Comparison of ENCODE assay signal across 10 mouse cellular contexts in genomic region chr10:39412826-39413620, GRCm38 (mm10). TPM values are rescaled to one million over a fixed set of nuclear protein-coding genes. Genes with fewer than 3 reads are reported as not detected.
DNase-seq lines count a peak whose midpoint lies in the region; ATAC-seq and TF ChIP-seq lines count a peak whose summit lies in the region.
"Had no signal": no experiment of that assay in that cellular context is flagged by ENCODE, and none has a peak within 500 bp of the region (broad histone marks: within the 10 kb centered on the region; RNA-seq: fewer than 3 reads in every experiment).

No protein-coding gene starts in this region.

- H3K4me2 ChIP-seq in hindbrain, postnatal 0 days (ENCODE audit: low read depth, low read length): no peak overlapping the region
- no peak overlapping the region for H3K4me2 ChIP-seq in midbrain, postnatal 0 days (ENCODE audit: low read depth, low read length, poor library complexity, severe bottlenecking)

- DNase-seq in hindbrain, postnatal 0 days (ENCODE audit: low spot score): peak; percentile 28
- DNase-seq in hindbrain, embryonic 10.5 days (ENCODE audit: low spot score): no peak
- DNase-seq in CD4-positive, CD25-positive, alpha-beta regulatory T cell, adult 2 months (ENCODE audit: low read depth, low spot score): peak; percentile 63
- DNase-seq in monocyte, adult 2 months (ENCODE audit: low read depth in 1 of 2, low spot score in 2 of 2): peak; percentile 28 to 44
- DNase-seq in midbrain, postnatal 0 days (ENCODE audit: low spot score): no peak
- DNase-seq in layer of hippocampus, adult 9-11 months: no peak
- no peak for DNase-seq in adrenal gland, adult 2 months
- DNase-seq: right cerebral cortex, postnatal 4 days had no signal

- ATAC-seq in hindbrain, postnatal 0 days: no peak
- no peak for ATAC-seq in midbrain, postnatal 0 days (ENCODE audit: low FRiP score)

- H3K9me3 ChIP-seq in hindbrain, postnatal 0 days (ENCODE audit: low read length): no peaks in the 10 kb centered on the region
- no peaks in the 10 kb centered on the region for H3K9me3 ChIP-seq in hindbrain, embryonic 10.5 days
- no peaks in the 10 kb centered on the region for H3K9me3 ChIP-seq in midbrain, postnatal 0 days (ENCODE audit: low read length)
- H3K9me3 ChIP-seq: forebrain, embryonic 10.5 days had no signal

- WGBS in hindbrain, postnatal 0 days: 77% methylated on average over 18 of the region's 18 CpGs
- WGBS in hindbrain, embryonic 10.5 days: 80% methylated on average over 18 of the region's 18 CpGs
- WGBS in midbrain, postnatal 0 days: 77% methylated on average over 18 of the region's 18 CpGs

- H3K27me3 ChIP-seq in hindbrain, postnatal 0 days (ENCODE audit: insufficient read depth, low read length): no peaks in the 10 kb centered on the region
- H3K27me3 ChIP-seq in hindbrain, embryonic 10.5 days (ENCODE audit: insufficient read depth, poor library complexity, severe bottlenecking): no peaks in the 10 kb centered on the region
- H3K27me3 ChIP-seq in midbrain, postnatal 0 days (ENCODE audit: insufficient read depth, low read length): no peaks in the 10 kb centered on the region

- no peak overlapping the region for H3K4me3 ChIP-seq in hindbrain, postnatal 0 days (ENCODE audit: low read length)
- no peak overlapping the region for H3K4me3 ChIP-seq in hindbrain, embryonic 10.5 days
- H3K4me3 ChIP-seq in bone marrow macrophage, adult 2 months (ENCODE audit: insufficient read depth, low read length): peak overlapping the region; percentile 36
- no peak overlapping the region for H3K4me3 ChIP-seq in midbrain, postnatal 0 days (ENCODE audit: low read depth, low read length)
- H3K4me3 ChIP-seq: forebrain, embryonic 10.5 days had no signal

- no peak for TF ChIP-seq CTCF in hindbrain, postnatal 0 days (IDR thresholded peaks at IDR 0.05; ENCODE audit: low read depth)
- TF ChIP-seq CTCF in bone marrow macrophage, adult 2 months (IDR thresholded peaks at IDR 0.05; ENCODE audit: low read depth, low read length): no peak
- TF ChIP-seq CTCF in midbrain, postnatal 0 days (IDR thresholded peaks at IDR 0.05): no peak

- H3K4me1 ChIP-seq in hindbrain, postnatal 0 days (ENCODE audit: insufficient read depth, low read length): peaks cover 9% of the 10 kb centered on the region; the same call in 1 of the 2 replicates
- H3K4me1 ChIP-seq in hindbrain, embryonic 10.5 days (replicated peaks): peaks cover 27% of the 10 kb centered on the region
- peaks cover 51% of the 10 kb centered on the region for H3K4me1 ChIP-seq in bone marrow macrophage, adult 2 months (ENCODE audit: control insufficient read depth, insufficient read depth, low read length)
- peaks cover 6% of the 10 kb centered on the region; the same call in 1 of the 2 replicates for H3K4me1 ChIP-seq in midbrain, postnatal 0 days (ENCODE audit: insufficient read depth, low read length)

- H3K9ac ChIP-seq in hindbrain, postnatal 0 days (replicated peaks; ENCODE audit: low read length): no peak overlapping the region
- H3K9ac ChIP-seq in midbrain, postnatal 0 days (replicated peaks; ENCODE audit: low read length, poor library complexity, severe bottlenecking): no peak overlapping the region

- H3K36me3 ChIP-seq in hindbrain, postnatal 0 days (ENCODE audit: insufficient read depth, low read length): no peaks in the 10 kb centered on the region
- H3K36me3 ChIP-seq in hindbrain, embryonic 10.5 days: no peaks in the 10 kb centered on the region
- no peaks in the 10 kb centered on the region for H3K36me3 ChIP-seq in midbrain, postnatal 0 days (ENCODE audit: insufficient read depth, low read length)
- H3K36me3 ChIP-seq: forebrain, embryonic 10.5 days had no signal

- TF ChIP-seq POLR2A in bone marrow macrophage, adult 2 months (IDR thresholded peaks at IDR 0.05; ENCODE audit: borderline replicate concordance, low read depth, low read length): no peak

- H3K27ac ChIP-seq in hindbrain, postnatal 0 days: peak overlapping the region; percentile 27; the same call in 1 of the 2 replicates
- no peak overlapping the region for H3K27ac ChIP-seq in hindbrain, embryonic 10.5 days
- peak overlapping the region; percentile 22 for H3K27ac ChIP-seq in bone marrow macrophage, adult 2 months (ENCODE audit: insufficient read depth, low read depth, low read length)
- H3K27ac ChIP-seq in midbrain, postnatal 0 days (ENCODE audit: low read depth, low read length): no peak overlapping the region
- H3K27ac ChIP-seq: forebrain, embryonic 10.5 days had no signal

RNA-seq across cellular contexts. Expression of gene Fyn, which starts 44.4 kb away (rescaled TPM):
- total RNA-seq in hindbrain, postnatal 0 days (2014; rRNA removed): 120 and 121 TPM in 2 replicates
- 94.9 and 95.2 TPM in 2 replicates for polyA plus RNA-seq in hindbrain, postnatal 0 days (2015; fragmentation: Nextera tagmentation; extraction: Ambion mirVana)
- 30.6 and 34.1 TPM in 2 replicates for polyA plus RNA-seq in hindbrain, embryonic 10.5 days (2016; fragmentation: Nextera tagmentation; extraction: Ambion mirVana)
- 30.7 and 35.5 TPM in 2 replicates for polyA plus RNA-seq in bone marrow macrophage, adult 2 months (2012; ENCODE audit: insufficient read depth, insufficient read length, missing spikeins)
- 121 and 133 TPM in 2 replicates for total RNA-seq in midbrain, postnatal 0 days (2014; rRNA removed)
- 75.6 and 82.9 TPM in 2 replicates for polyA plus RNA-seq in midbrain, postnatal 0 days (2015; fragmentation: Nextera tagmentation; extraction: Ambion mirVana)
- total RNA-seq in adrenal gland, adult 2 months (2021): 10 to 100 TPM; 37.9 to 56.2 TPM
- polyA plus RNA-seq in adrenal gland, adult 2 months (2012; rRNA removed): 22.7 and 27.9 TPM in 2 replicates

Comparison
In these comparisons a context has a peak if more than half of its experiments do, and no peak if none do; other contexts are left out.
1. DNase-seq: peak in hindbrain, postnatal 0 days (single experiment), CD4-positive, CD25-positive, alpha-beta regulatory T cell, adult 2 months (single experiment) and monocyte, adult 2 months (2 of 2); none in hindbrain, embryonic 10.5 days (single experiment), midbrain, postnatal 0 days (single experiment), layer of hippocampus, adult 9-11 months (single experiment) and adrenal gland, adult 2 months (single experiment).
2. H3K27ac ChIP-seq: peak in hindbrain, postnatal 0 days (single experiment) and bone marrow macrophage, adult 2 months (single experiment); none in hindbrain, embryonic 10.5 days (single experiment) and midbrain, postnatal 0 days (single experiment).